Mouse (Mus musculus): ENCODE measurements around the gene Aldh3a1. TPM values are rescaled to one million over a fixed set of nuclear protein-coding genes. Genes with fewer than 3 reads are reported as not detected.

Gene Aldh3a1
- polyA plus RNA-seq, 1 experiment from 2014 or later, result not detected

DNA sequence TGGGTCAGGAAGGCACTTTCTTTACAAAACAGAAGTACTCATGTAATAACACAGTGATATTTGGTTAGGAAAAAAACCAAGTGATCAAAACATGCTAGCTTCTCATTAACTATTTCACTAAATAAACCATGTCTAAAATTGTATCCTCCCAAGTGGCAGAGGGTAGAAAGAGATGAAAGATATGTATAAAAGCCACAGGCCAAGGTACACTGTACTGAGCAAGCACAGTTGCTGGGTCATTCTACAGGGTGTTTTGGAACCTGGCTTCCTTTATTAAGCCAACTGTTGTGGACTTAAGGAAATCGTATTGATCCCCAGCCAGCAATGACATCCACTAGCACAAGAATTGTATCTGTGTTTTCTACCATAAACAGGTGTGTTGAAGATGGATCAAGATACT is 56.5 kb downstream of the Aldh3a1 start:
- ATAC-seq (ENCODE audit: low FRiP score, low TSS enrichment), result no peak

DNA sequence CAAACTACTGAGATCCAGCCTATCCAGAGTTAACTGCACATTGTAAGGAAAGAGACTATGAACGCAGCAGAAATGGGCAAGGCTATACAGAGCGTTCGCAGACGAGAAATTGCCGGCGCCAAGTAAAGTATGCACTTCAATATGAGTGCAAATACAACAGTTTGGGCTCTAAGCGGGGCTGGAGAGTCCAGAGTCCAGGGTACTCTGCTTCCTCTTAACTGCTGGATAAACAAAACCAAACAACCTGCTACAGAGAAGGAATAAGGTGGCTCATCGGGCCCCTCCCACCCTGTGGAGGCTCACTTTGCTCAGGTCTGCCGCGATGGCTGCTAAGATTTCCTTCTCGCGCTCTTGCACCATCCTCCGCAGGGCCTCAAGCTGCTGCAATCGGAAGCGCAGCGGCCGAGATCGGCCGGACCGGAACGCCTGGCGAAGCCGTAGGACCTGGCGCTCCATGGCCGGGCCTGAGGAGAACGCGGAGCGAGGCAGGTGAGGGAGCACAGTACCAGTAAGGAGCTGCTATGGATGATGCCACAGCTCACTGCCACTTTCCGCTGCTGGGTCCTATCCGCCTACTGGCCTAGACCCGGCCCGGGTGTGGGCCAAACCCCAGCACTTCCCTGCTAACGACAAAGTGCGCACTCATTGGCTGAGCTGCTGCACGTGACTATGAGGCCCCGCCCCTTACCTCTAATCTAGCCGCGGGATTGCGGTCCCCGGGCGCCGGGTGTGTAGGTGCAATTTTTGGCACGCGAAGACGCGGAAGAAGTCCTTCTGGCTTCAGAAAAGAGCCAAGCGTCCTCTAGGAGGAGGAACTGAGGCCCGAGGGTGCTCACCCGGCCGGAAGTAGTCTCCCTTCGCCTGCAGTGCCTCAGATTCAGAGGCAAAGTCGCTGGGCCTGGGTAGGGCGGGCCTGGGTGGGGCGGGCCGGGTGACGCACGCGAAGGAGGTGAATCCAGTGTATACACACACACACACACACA is 59.5 kb downstream of the Aldh3a1 start, which contains the start of gene Aldh3a2:
Aldh3a2 (minus strand) TSS at position 914 of the 983 bp plus-strand sequence.
- Histone ChIP-seq H3K4me1 (ENCODE audit: insufficient read depth, low read length) (peaks cover 9% of the 10 kb centered on the region; the same call in 1 of the 2 replicates), H3K9me3 (ENCODE audit: low read length) (no peaks in the 10 kb centered on the region), H3K4me2 (replicated peaks; ENCODE audit: low read depth, low read length) (peak within 1 kb of the TSS; percentile 79), H3K4me3 (ENCODE audit: low read length) (peak within 1 kb of the TSS; percentile 76), H3K27me3 (ENCODE audit: insufficient read depth, low read length) (no peaks in the 10 kb centered on the region), H3K27ac (ENCODE audit: low read length) (peak within 1 kb of the TSS; percentile 94), H3K9ac (replicated peaks; ENCODE audit: low read length) (peak within 1 kb of the TSS; percentile 87), H3K36me3 (ENCODE audit: insufficient read depth, low read length) (peaks cover 17% of the 10 kb centered on the region; the same call in 1 of the 2 replicates)
- ATAC-seq (ENCODE audit: low FRiP score, low TSS enrichment), result peak; percentile 99
- 1% methylated on average over 56 of the region's 58 CpGs for WGBS

More for the DNA sequence above, 56.5 kb downstream of the Aldh3a1 start:
- H3K4me1 ChIP-seq (ENCODE audit: insufficient read depth, low read length), result peaks cover 9% of the 10 kb centered on the region; the same call in 1 of the 2 replicates
- WGBS, result 89% methylated on average over 1 of the region's 1 CpGs
- H3K4me3 ChIP-seq (ENCODE audit: low read length), result no peak overlapping the region
- H3K9me3 ChIP-seq (ENCODE audit: low read length), result no peaks in the 10 kb centered on the region
- H3K4me2 ChIP-seq (replicated peaks; ENCODE audit: low read depth, low read length), result no peak overlapping the region
- no peak overlapping the region for H3K9ac ChIP-seq (replicated peaks; ENCODE audit: low read length)
- no peaks in the 10 kb centered on the region for H3K27me3 ChIP-seq (ENCODE audit: insufficient read depth, low read length)
- H3K27ac ChIP-seq (ENCODE audit: low read length), result no peak overlapping the region
- peaks cover 39% of the 10 kb centered on the region for H3K36me3 ChIP-seq (ENCODE audit: insufficient read depth, low read length)

Other genes with a start within 250 kb of the Aldh3a1 start
- gene Kcnj12, start 185.0 kb upstream of the Aldh3a1 start, polyA plus RNA-seq (2015; fragmentation: Nextera tagmentation; extraction: Ambion mirVana), result 0.30 and 0.32 TPM in 2 replicates
- gene Tnfrsf13b, start 80.8 kb upstream of the Aldh3a1 start, polyA plus RNA-seq (2015; fragmentation: Nextera tagmentation; extraction: Ambion mirVana), result 1.3 and 1.8 TPM in 2 replicates
- gene Usp22, start 32.5 kb upstream of the Aldh3a1 start, polyA plus RNA-seq (2015; fragmentation: Nextera tagmentation; extraction: Ambion mirVana), result 137 and 144 TPM in 2 replicates
- gene Aldh3a2, start 59.9 kb downstream of the Aldh3a1 start, polyA plus RNA-seq (2015; fragmentation: Nextera tagmentation; extraction: Ambion mirVana), result 40.7 and 42.1 TPM in 2 replicates
- gene Slc47a2, start 135.3 kb downstream of the Aldh3a1 start, polyA plus RNA-seq (2015; fragmentation: Nextera tagmentation; extraction: Ambion mirVana), result 0.10 TPM in 1 of 2 replicates, not detected in the other
- gene Slc47a1, start 170.8 kb downstream of the Aldh3a1 start, polyA plus RNA-seq (2015; fragmentation: Nextera tagmentation; extraction: Ambion mirVana), result 39.5 and 48.8 TPM in 2 replicates
- gene Rnf112, start 246.6 kb downstream of the Aldh3a1 start, polyA plus RNA-seq (2015; fragmentation: Nextera tagmentation; extraction: Ambion mirVana), result 0.25 and 0.33 TPM in 2 replicates